ENCODE assay signal across 8 mouse cellular contexts in the genomic region with DNA sequence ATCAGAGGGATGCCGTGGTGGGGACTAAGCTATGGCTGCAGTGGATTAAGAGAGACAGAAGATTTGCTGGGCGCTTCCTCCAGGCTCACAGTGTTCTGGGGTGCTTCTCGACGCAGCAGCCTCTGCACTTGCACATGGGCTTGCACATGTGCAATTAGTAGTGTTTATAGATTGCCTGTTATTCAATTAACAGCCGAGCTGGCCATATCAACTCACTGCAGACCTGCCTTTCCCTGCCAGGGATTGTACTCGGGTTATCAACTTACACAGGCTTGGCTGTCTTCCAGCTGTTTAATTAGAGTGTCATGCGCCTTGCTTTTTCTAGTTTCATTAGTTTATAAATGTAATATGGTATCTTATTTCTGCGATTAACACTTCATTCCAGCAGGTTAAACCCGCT.
A peak's percentile ranks its signal among the peaks of the same experiment; 100 is the strongest.
DNase-seq lines count a peak whose midpoint lies in the region; ATAC-seq lines count a peak whose summit lies in the region.

No protein-coding gene starts in this region.

- H3K4me2 ChIP-seq in kidney, embryonic 15.5 days, result no peak overlapping the region
- no peak overlapping the region for H3K4me2 ChIP-seq in embryonic facial prominence, embryonic 14.5 days (ENCODE audit: low read depth, low read length)
- no peak overlapping the region; the same call in 1 of the 2 replicates for H3K4me2 ChIP-seq in midbrain, embryonic 15.5 days

- WGBS in kidney, embryonic 15.5 days, result 48% methylated on average over 9 of the region's 9 CpGs
- WGBS in embryonic facial prominence, embryonic 14.5 days, result 38% methylated on average over 9 of the region's 9 CpGs
- 47% methylated on average over 9 of the region's 9 CpGs for WGBS in midbrain, embryonic 15.5 days

- 0 out of 2 replicates have a peak, but pooled peaks cover 3% of the 10 kb centered on the region for H3K4me1 ChIP-seq in kidney, embryonic 15.5 days
- no peaks in the 10 kb centered on the region; the same call in 1 of the 2 replicates for H3K4me1 ChIP-seq in embryonic facial prominence, embryonic 14.5 days (ENCODE audit: control insufficient read depth, insufficient read depth, low read length)
- H3K4me1 ChIP-seq in midbrain, embryonic 15.5 days, result peaks cover 8% of the 10 kb centered on the region; the same call in 1 of the 2 replicates

- H3K4me3 ChIP-seq in kidney, embryonic 15.5 days (replicated peaks), result no peak overlapping the region
- no peak overlapping the region for H3K4me3 ChIP-seq in embryonic facial prominence, embryonic 14.5 days (ENCODE audit: low read depth, low read length)
- no peak overlapping the region for H3K4me3 ChIP-seq in midbrain, embryonic 15.5 days

- intact Hi-C loops in heart, postnatal 36 days (cut with DNase I), result loop anchor here (5.0 kb wide), 1 partner anchor 233 kb away; no protein-coding TSS in a partner anchor

- no peaks in the 10 kb centered on the region for H3K9me3 ChIP-seq in kidney, embryonic 15.5 days (replicated peaks)
- H3K9me3 ChIP-seq in embryonic facial prominence, embryonic 14.5 days (ENCODE audit: control insufficient read depth, low read length), result no peaks in the 10 kb centered on the region
- H3K9me3 ChIP-seq in midbrain, embryonic 15.5 days, result no peaks in the 10 kb centered on the region

- DNase-seq in kidney, adult 11 months, result no peak
- DNase-seq in embryonic facial prominence, embryonic 14.5 days (ENCODE audit: low spot score), result peak; percentile 78
- DNase-seq in heart, postnatal 36 days, result peak; percentile 5 to 11
- DNase-seq in frontal cortex, postnatal 25 days (ENCODE audit: low spot score in 2 of 2), result no peak
- DNase-seq in thymus, adult 18-20 months, result no peak

- peak; percentile 56; the same call in 1 of the 2 replicates for ATAC-seq in kidney, embryonic 15.5 days (replicated peaks; ENCODE audit: low FRiP score)
- peak; percentile 89 for ATAC-seq in embryonic facial prominence, embryonic 14.5 days (ENCODE audit: low read depth)
- peak; percentile 78 for ATAC-seq in midbrain, embryonic 15.5 days (replicated peaks)
- no peak for ATAC-seq in monocyte, adult 5-6 weeks (replicated peaks; ENCODE audit: insufficient number of reproducible peaks, low FRiP score, low TSS enrichment, poor library complexity, severe bottlenecking)

- no peaks in the 10 kb centered on the region for H3K36me3 ChIP-seq in kidney, embryonic 15.5 days
- 0 out of 2 replicates have a peak, but pooled peaks cover 3% of the 10 kb centered on the region for H3K36me3 ChIP-seq in embryonic facial prominence, embryonic 14.5 days (ENCODE audit: control insufficient read depth, insufficient read depth, low read length)
- H3K36me3 ChIP-seq in midbrain, embryonic 15.5 days (replicated peaks), result no peaks in the 10 kb centered on the region

- H3K9ac ChIP-seq in kidney, embryonic 15.5 days, result no peak overlapping the region
- no peak overlapping the region for H3K9ac ChIP-seq in embryonic facial prominence, embryonic 14.5 days (ENCODE audit: low read depth, low read length)
- no peak overlapping the region for H3K9ac ChIP-seq in midbrain, embryonic 15.5 days

- no peaks in the 10 kb centered on the region for H3K27me3 ChIP-seq in kidney, embryonic 15.5 days
- H3K27me3 ChIP-seq in embryonic facial prominence, embryonic 14.5 days (replicated peaks; ENCODE audit: control insufficient read depth, insufficient read depth, low read length), result no peaks in the 10 kb centered on the region
- H3K27me3 ChIP-seq in midbrain, embryonic 15.5 days (replicated peaks), result no peaks in the 10 kb centered on the region

- no peak overlapping the region for H3K27ac ChIP-seq in kidney, embryonic 15.5 days
- H3K27ac ChIP-seq in embryonic facial prominence, embryonic 14.5 days (replicated peaks; ENCODE audit: low read depth, low read length), result no peak overlapping the region
- H3K27ac ChIP-seq in midbrain, embryonic 15.5 days, result no peak overlapping the region

Comparison
In these comparisons a context has a peak if more than half of its experiments do, and no peak if none do; other contexts are left out.
1. DNase-seq: peak in embryonic facial prominence, embryonic 14.5 days (single experiment) and heart, postnatal 36 days (2 of 2); none in kidney, adult 11 months (single experiment), frontal cortex, postnatal 25 days (0 of 2) and thymus, adult 18-20 months (0 of 2).